Mouse (Mus musculus): Measurements from ENCODE around the gene Rapgef6.

Rapgef6 gene

GRCm38 (mm10) chr11:54522529-54523430 lies at the start of gene Rapgef6:
Gene Rapgef6 (plus strand): TSS chr11:54522847.
- peak; percentile 99 for DNase-seq (ENCODE audit: low read depth)

- peak; percentile 75 for DNase-seq (ENCODE audit: low read depth)
Measured at GRCm38 (mm10) chr11:54478414-54478813, 44.2 kb upstream of the Rapgef6 start.

GRCm38 (mm10) chr11:54486041-54486440 lies 36.6 kb upstream of the Rapgef6 start:
- DNase-seq (ENCODE audit: low read depth) = peak; percentile 31

- peak; percentile 70 for DNase-seq (ENCODE audit: low read depth)
Measured at GRCm38 (mm10) chr11:54491946-54492558, 30.6 kb upstream of the Rapgef6 start.

- peak; percentile 94 for DNase-seq (ENCODE audit: low read depth)
Measured at GRCm38 (mm10) chr11:54492559-54492958, 30.1 kb upstream of the Rapgef6 start.

GRCm38 (mm10) chr11:54499838-54500237 lies 22.8 kb upstream of the Rapgef6 start:
- no peak for DNase-seq (ENCODE audit: low read depth)

GRCm38 (mm10) chr11:54502546-54503245 lies 20.0 kb upstream of the Rapgef6 start:
- peak; percentile 56 for DNase-seq (ENCODE audit: low read depth)

- DNase-seq (ENCODE audit: low read depth) = no peak
Measured at GRCm38 (mm10) chr11:54513584-54513983, 9.1 kb upstream of the Rapgef6 start.

GRCm38 (mm10) chr11:54521927-54522528 lies 619 bp upstream of the Rapgef6 start:
- no peak for DNase-seq (ENCODE audit: low read depth)

- DNase-seq (ENCODE audit: low read depth) = peak; percentile 47
Measured at GRCm38 (mm10) chr11:54523431-54524001, 869 bp downstream of the Rapgef6 start.

GRCm38 (mm10) chr11:54528002-54528401 lies 5.4 kb downstream of the Rapgef6 start:
- no peak for DNase-seq (ENCODE audit: low read depth)

- no peak for DNase-seq (ENCODE audit: low read depth)
Measured at GRCm38 (mm10) chr11:54530391-54530790, 7.7 kb downstream of the Rapgef6 start.

GRCm38 (mm10) chr11:54530916-54531315 lies 8.3 kb downstream of the Rapgef6 start:
- no peak for DNase-seq (ENCODE audit: low read depth)

GRCm38 (mm10) chr11:54533834-54534233 lies 11.2 kb downstream of the Rapgef6 start:
- peak; percentile 57 for DNase-seq (ENCODE audit: low read depth)

GRCm38 (mm10) chr11:54534871-54535270 lies 12.2 kb downstream of the Rapgef6 start:
- peak; percentile 80 for DNase-seq (ENCODE audit: low read depth)

- no peak for DNase-seq (ENCODE audit: low read depth)
Measured at GRCm38 (mm10) chr11:54539031-54539430, 16.4 kb downstream of the Rapgef6 start.

- no peak for DNase-seq (ENCODE audit: low read depth)
Measured at GRCm38 (mm10) chr11:54539486-54539885, 16.8 kb downstream of the Rapgef6 start.

- no peak for DNase-seq (ENCODE audit: low read depth)
Measured at GRCm38 (mm10) chr11:54540328-54540727, 17.7 kb downstream of the Rapgef6 start.

GRCm38 (mm10) chr11:54542414-54542813 lies 19.8 kb downstream of the Rapgef6 start:
- no peak for DNase-seq (ENCODE audit: low read depth)

- no peak for DNase-seq (ENCODE audit: low read depth)
Measured at GRCm38 (mm10) chr11:54554970-54555369, 32.3 kb downstream of the Rapgef6 start.

- DNase-seq (ENCODE audit: low read depth) = peak; percentile 89
Measured at GRCm38 (mm10) chr11:54562761-54563160, 40.1 kb downstream of the Rapgef6 start.

- DNase-seq (ENCODE audit: low read depth) = peak; percentile 40
Measured at GRCm38 (mm10) chr11:54567959-54568358, 45.3 kb downstream of the Rapgef6 start.

Data from 416B (cell line).